Mouse (Mus musculus) lung, adult 2 months (tissue): ENCODE results near the gene Vmn2r85.

Source experiments
- CTCF ChIP-seq: fragments of 200-500 bp; IDR thresholded peaks from 2 replicates; pipeline ENCODE4 v1.5.1; 2011; ENCODE audit warnings: mild to moderate bottlenecking, low read length, control low read depth; ENCODE audit not compliant: insufficient read depth
- POLR2A ChIP-seq: fragments of 200-500 bp; IDR thresholded peaks from 2 replicates; pipeline ENCODE4 v1.6.1; 2011; ENCODE audit warnings: low read depth, mild to moderate bottlenecking, control low read depth, low read length, borderline replicate concordance; ENCODE audit errors: extremely low read depth

GRCm38 (mm10) chr10:130444776-130445175 is 15.3 kb upstream of the Vmn2r85 start:
- no peak for TF ChIP-seq CTCF
- no peak for TF ChIP-seq POLR2A
